Mouse (Mus musculus) liver, postnatal 0 days (tissue): Measurements from ENCODE around the gene Sp2. TPM values are rescaled to one million over a fixed set of nuclear protein-coding genes. Genes with fewer than 3 reads are reported as not detected.

ENCODE experiments used
- ATAC-seq: fragments of 200-750 bp; cut with Nextera tagmentation; 2 replicates; pipeline ENCODE4 v1.8.0; 2017; ENCODE audit warnings: mild to moderate bottlenecking, moderate library complexity
- DNase-seq: peaks from one replicate; pipeline ENCODE4 v3.0.0-alpha.2; 2016
- H3K27ac ChIP-seq: fragments of 300-500 bp; sonication (generic); 2 replicates; pipeline ENCODE4 v1.5.1; 2014; ENCODE audit warnings: antibody characterized with exemption, moderate library complexity, mild to moderate bottlenecking, low read depth
- H3K27me3 ChIP-seq: fragments of 300-500 bp; sonication (generic); 2 replicates; pipeline ENCODE4 v1.6.1; 2014; ENCODE audit warnings: low read length, control low read depth, mixed read lengths; ENCODE audit not compliant: insufficient read depth
- H3K36me3 ChIP-seq: fragments of 300-500 bp; sonication (generic); replicated peaks from 2 replicates; pipeline ENCODE4 v1.6.1; 2014; ENCODE audit warnings: mild to moderate bottlenecking, control low read depth, low read length, moderate library complexity, mixed read lengths; ENCODE audit not compliant: insufficient read depth
- H3K4me1 ChIP-seq: fragments of 300-500 bp; sonication (generic); 2 replicates; pipeline ENCODE4 v1.6.1; 2014; ENCODE audit warnings: antibody characterized with exemption, mild to moderate bottlenecking, control low read depth; ENCODE audit not compliant: insufficient read depth
- H3K4me2 ChIP-seq: fragments of 300-500 bp; sonication (generic); 2 replicates; pipeline ENCODE4 v1.6.1; 2014; ENCODE audit warnings: low read depth, mild to moderate bottlenecking, low read length, moderate library complexity, mixed read lengths
- H3K4me3 ChIP-seq: fragments of 300-500 bp; sonication (generic); 2 replicates; pipeline ENCODE4 v1.5.1; 2014; ENCODE audit warnings: low read depth, low read length
- H3K9ac ChIP-seq: fragments of 300-500 bp; sonication (generic); replicated peaks from 2 replicates; pipeline ENCODE4 v1.6.1; 2014; ENCODE audit warnings: mild to moderate bottlenecking, moderate library complexity
- H3K9me3 ChIP-seq: fragments of 300-500 bp; sonication (generic); 2 replicates; pipeline ENCODE4 v1.6.1; 2016; ENCODE audit warnings: mild to moderate bottlenecking, control low read depth, low read length, mixed read lengths
- CTCF ChIP-seq: sonication (generic); IDR thresholded peaks from 2 replicates; pipeline ENCODE4 v1.5.1; 2016; ENCODE audit warnings: antibody characterized with exemption, low read depth
- EP300 ChIP-seq: IDR thresholded peaks from 2 replicates; pipeline ENCODE4 v1.6.1; 2016; ENCODE audit warnings: antibody characterized with exemption, low read depth, mild to moderate bottlenecking
- WGBS: fragments of 180-500 bp; shearing (Covaris S2); extraction: QIAGEN DNeasy Blood & Tissue Kit; methylation state at CpG from one replicate; pipeline ENCODE4 v1.1.7; 2014; ENCODE audit not compliant: insufficient replicate concordance; 5-methylcytosine and 5-hydroxymethylcytosine counted together
- polyA plus RNA-seq: library from polyadenylated mRNA; unstranded; fragments of >200 nt; fragmentation: Nextera tagmentation; extraction: Ambion mirVana; gene quantifications from 2 replicates; pipeline ENCODE4 v1.2.1, GENCODE M21; 2015

The Sp2 gene
- polyA plus RNA-seq, 1 experiment from 2014 or later, result 6.8 TPM

DNA sequence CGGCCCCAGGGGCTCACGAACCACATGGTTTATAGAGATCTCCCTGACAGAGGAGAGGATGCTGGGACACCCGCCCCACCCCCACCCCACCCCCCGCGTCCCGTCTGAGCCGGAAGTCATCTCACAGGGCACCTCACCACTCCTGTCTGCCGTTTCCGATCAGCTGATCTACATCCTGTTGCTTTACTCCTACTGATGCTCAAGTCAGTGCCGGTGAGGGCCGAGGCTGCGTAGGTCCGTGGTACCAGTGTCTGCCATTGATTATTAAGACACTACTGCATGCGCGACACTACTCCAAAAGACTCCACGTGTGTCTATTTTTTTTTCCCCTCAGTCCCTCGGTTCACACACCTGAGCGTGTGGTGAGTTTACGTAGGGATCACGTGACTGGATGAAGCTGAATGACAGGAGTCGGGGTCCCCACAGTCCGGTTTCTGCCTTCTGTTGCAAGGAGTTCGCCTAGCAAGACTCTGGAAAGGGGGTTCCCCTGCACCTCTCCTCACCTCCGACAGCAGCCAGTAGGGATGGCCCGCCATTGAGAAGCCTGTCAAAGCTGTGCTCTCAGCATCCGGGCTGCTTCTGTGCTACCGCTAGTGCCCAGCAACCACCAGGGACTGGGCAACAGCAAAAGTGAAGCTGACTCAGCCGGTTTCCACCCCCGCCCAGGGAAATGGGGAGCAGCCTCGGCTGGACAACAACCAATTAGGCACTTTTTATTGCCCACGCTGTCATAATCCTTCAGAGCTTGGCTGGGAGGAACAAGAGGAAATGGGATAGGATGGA is 5.3 kb upstream of the Sp2 start:
- WGBS, result 8% methylated on average over 25 of the region's 31 CpGs
- Histone ChIP-seq H3K9ac (no peak overlapping the region), H3K4me3 (no peak overlapping the region; the same call in 1 of the 2 replicates), H3K27me3 (0 out of 2 replicates have a peak, but pooled peaks cover 21% of the 10 kb centered on the region), H3K4me1 (peaks cover 13% of the 10 kb centered on the region), H3K9me3 (no peaks in the 10 kb centered on the region), H3K27ac (no peak overlapping the region), H3K4me2 (peak overlapping the region; percentile 56), H3K36me3 (no peaks in the 10 kb centered on the region)
- TF ChIP-seq CTCF (no peak), EP300 (no peak)
- DNase-seq (peak; percentile 41), ATAC-seq (peak; percentile 62)

DNA sequence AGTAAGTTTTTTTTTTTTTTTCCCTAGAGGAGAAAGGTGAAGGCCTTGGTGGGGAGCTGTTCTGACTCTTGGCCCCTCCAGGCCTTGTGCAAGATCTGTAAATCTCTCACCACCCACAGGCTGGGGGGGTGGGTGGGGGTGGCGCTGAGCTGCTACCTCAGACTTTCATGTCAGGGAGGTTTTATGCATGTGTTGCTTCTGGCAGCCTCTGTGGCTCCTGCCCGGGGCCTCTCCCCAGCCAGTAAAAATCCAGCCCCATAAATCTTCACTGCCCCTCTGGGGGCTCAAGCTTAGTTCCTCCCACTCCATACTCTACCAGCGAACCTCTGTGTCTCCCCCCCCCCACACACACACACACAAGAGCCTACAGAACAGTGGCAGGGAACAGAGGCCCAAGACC is 3.7 kb upstream of the Sp2 start:
- Histone ChIP-seq H3K36me3 (no peaks in the 10 kb centered on the region), H3K27ac (no peak overlapping the region), H3K9ac (no peak overlapping the region), H3K4me1 (peaks cover 11% of the 10 kb centered on the region), H3K9me3 (no peaks in the 10 kb centered on the region), H3K27me3 (0 out of 2 replicates have a peak, but pooled peaks cover 21% of the 10 kb centered on the region), H3K4me2 (no peak overlapping the region), H3K4me3 (no peak overlapping the region)
- TF ChIP-seq CTCF, result no peak
- TF ChIP-seq EP300, result no peak
- DNase-seq (no peak), ATAC-seq (no peak)
- WGBS, result 55% methylated on average over 3 of the region's 3 CpGs

DNA sequence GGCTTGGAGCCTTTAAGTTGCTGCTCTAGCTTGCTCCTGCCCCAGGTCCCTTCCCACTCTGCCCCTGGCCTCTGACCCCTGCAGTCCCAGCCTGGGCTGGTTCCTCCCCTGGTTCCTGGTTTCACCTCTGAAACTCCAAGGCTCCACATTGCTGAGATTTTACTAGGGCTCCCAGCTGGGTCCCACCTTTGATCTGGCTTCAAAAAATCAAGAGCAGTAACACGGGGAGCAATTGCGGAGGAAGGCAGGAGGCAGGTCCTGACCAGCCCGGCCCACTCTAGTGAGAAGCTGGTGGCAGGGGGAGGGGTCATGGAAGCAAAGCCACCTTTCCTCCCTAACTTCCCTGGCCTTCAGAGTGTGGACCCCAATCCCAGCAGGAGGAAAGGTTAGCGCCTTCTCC is 2.1 kb upstream of the Sp2 start:
- no peak overlapping the region for H3K27ac ChIP-seq
- DNase-seq, result no peak
- no peak overlapping the region for H3K4me3 ChIP-seq
- no peak for ATAC-seq
- H3K9ac ChIP-seq, result no peak overlapping the region
- H3K9me3 ChIP-seq, result no peaks in the 10 kb centered on the region
- H3K36me3 ChIP-seq, result no peaks in the 10 kb centered on the region
- 0 out of 2 replicates have a peak, but pooled peaks cover 21% of the 10 kb centered on the region for H3K27me3 ChIP-seq
- peaks cover 11% of the 10 kb centered on the region for H3K4me1 ChIP-seq
- 53% methylated on average over 4 of the region's 4 CpGs for WGBS
- no peak overlapping the region for H3K4me2 ChIP-seq
- TF ChIP-seq CTCF, result no peak
- TF ChIP-seq EP300, result no peak

DNA sequence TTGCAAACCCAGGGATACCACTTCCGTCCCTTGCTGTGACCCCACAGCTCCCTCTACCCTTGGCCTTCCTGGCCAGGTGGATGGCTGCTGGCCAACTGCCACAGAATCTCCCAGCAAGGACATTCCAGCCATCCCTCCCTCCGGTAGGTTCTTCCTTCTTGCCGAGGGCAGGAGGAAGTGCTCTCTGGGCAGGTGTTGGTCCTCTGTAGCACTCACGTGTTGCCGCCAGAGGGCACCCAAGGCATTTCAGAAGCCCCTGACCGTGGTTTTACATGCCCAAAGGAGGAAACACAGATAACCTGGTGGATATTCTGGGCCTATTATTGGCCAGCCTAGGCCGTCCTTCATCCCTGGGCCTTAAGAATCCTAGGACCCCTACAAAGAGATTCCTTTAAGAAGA is 404 bp downstream of the Sp2 start:
- no peaks in the 10 kb centered on the region for H3K9me3 ChIP-seq
- peak overlapping the region; percentile 28; the same call in 1 of the 2 replicates for H3K4me2 ChIP-seq
- WGBS, result 7% methylated on average over 7 of the region's 7 CpGs
- DNase-seq (peak; percentile 85), ATAC-seq (no peak)
- TF ChIP-seq EP300, result no peak
- TF ChIP-seq CTCF, result peak; percentile 96
- no peaks in the 10 kb centered on the region for H3K36me3 ChIP-seq
- H3K4me3 ChIP-seq, result no peak overlapping the region
- H3K9ac ChIP-seq, result no peak overlapping the region
- H3K27me3 ChIP-seq, result 0 out of 2 replicates have a peak, but pooled peaks cover 8% of the 10 kb centered on the region
- peaks cover 9% of the 10 kb centered on the region for H3K4me1 ChIP-seq
- H3K27ac ChIP-seq, result no peak overlapping the region

DNA sequence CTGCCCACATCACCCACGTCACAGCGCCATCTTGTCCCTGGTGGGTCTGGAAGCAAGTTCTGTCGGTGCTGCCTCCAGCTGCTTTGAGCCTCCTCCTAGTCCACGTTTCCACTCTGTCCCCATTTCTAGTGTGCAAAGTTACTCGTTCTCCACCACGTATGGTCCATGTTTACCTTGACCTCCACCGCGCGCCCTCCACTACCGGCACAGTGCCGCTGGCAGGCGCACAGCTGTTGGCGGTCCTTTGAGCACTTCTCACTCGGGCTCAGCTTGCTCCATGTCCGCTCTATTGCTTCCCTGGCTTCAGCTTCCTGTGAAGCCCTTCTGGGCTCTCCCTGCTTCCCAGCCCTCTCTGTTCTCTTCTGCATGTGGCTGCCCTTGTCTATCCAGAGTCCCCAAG is 1.3 kb downstream of the Sp2 start:
- no peak for ATAC-seq
- Histone ChIP-seq H3K36me3 (no peaks in the 10 kb centered on the region), H3K27ac (no peak overlapping the region), H3K4me1 (peaks cover 8% of the 10 kb centered on the region), H3K9me3 (no peaks in the 10 kb centered on the region), H3K27me3 (no peaks in the 10 kb centered on the region), H3K4me2 (no peak overlapping the region), H3K4me3 (no peak overlapping the region), H3K9ac (no peak overlapping the region)
- DNase-seq, result no peak
- WGBS, result 61% methylated on average over 15 of the region's 15 CpGs
- no peak for TF ChIP-seq CTCF
- TF ChIP-seq EP300, result no peak

DNA sequence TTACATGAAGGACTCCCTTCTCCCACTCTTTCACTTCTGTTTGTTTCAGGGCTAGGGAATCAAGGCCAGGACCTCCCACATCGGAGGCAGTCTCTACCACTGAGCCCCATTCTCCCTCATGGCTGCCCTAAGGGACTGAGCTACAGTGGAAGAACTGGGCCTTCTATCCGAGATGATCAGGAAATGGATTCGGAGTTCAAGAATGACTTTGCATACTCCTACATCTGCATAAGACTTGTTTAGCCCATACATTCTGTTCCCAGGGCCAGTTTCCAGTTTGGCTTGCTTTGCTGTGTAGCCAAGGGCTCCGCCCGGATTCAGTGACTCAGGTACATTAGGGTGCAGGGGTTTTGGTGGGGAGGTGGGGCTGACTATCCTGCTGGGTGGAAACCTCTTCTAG is 2.7 kb downstream of the Sp2 start:
- no peak overlapping the region for H3K4me3 ChIP-seq
- peaks cover 22% of the 10 kb centered on the region for H3K4me1 ChIP-seq
- no peak overlapping the region for H3K4me2 ChIP-seq
- H3K9ac ChIP-seq, result no peak overlapping the region
- H3K36me3 ChIP-seq, result no peaks in the 10 kb centered on the region
- no peak overlapping the region for H3K27ac ChIP-seq
- WGBS, result 72% methylated on average over 5 of the region's 5 CpGs
- no peak for TF ChIP-seq EP300
- TF ChIP-seq CTCF, result no peak
- H3K27me3 ChIP-seq, result no peaks in the 10 kb centered on the region
- ATAC-seq (no peak), DNase-seq (no peak)
- H3K9me3 ChIP-seq, result no peaks in the 10 kb centered on the region
